ENCODE assay signal across 8 mouse cellular contexts in genomic region chr3:86224314-86224563, GRCm38 (mm10). TPM values are rescaled to one million over a fixed set of nuclear protein-coding genes. Genes with fewer than 3 reads are reported as not detected.
DNase-seq lines count a peak whose midpoint lies in the region; ATAC-seq and TF ChIP-seq lines count a peak whose summit lies in the region.

No protein-coding gene starts in this region.

- peak; percentile 74; the same call in 1 of the 2 replicates for ATAC-seq in heart, embryonic 11.5 days (replicated peaks; ENCODE audit: insufficient number of reproducible peaks, low FRiP score, low TSS enrichment)
- ATAC-seq in forebrain, embryonic 12.5 days (ENCODE audit: low FRiP score) = no peak
- no peak for ATAC-seq in liver, embryonic 14.5 days (ENCODE audit: insufficient read depth)

- H3K4me1 ChIP-seq in heart, embryonic 11.5 days (ENCODE audit: control insufficient read depth, insufficient read depth, low read length) = no peaks in the 10 kb centered on the region
- peaks cover 5% of the 10 kb centered on the region for H3K4me1 ChIP-seq in forebrain, embryonic 12.5 days
- peaks cover 0 to 6% of the 10 kb centered on the region in 2 experiments; a peak in 1 of 4 replicates for H3K4me1 ChIP-seq in liver, embryonic 14.5 days (replicated peaks; ENCODE audit: control insufficient read depth in 2 of 2, insufficient read depth in 2 of 2, low read length in 1 of 2)

- no peaks in the 10 kb centered on the region for H3K9me3 ChIP-seq in heart, embryonic 11.5 days (replicated peaks; ENCODE audit: control insufficient read depth, low read length)
- no peaks in the 10 kb centered on the region for H3K9me3 ChIP-seq in forebrain, embryonic 12.5 days
- H3K9me3 ChIP-seq in liver, embryonic 14.5 days (ENCODE audit: control insufficient read depth, low read length) = no peaks in the 10 kb centered on the region

- H3K36me3 ChIP-seq in heart, embryonic 11.5 days (ENCODE audit: control insufficient read depth, insufficient read depth, low read length) = no peaks in the 10 kb centered on the region
- H3K36me3 ChIP-seq in forebrain, embryonic 12.5 days (replicated peaks) = no peaks in the 10 kb centered on the region
- no peaks in the 10 kb centered on the region for H3K36me3 ChIP-seq in liver, embryonic 14.5 days (replicated peaks; ENCODE audit: control insufficient read depth, insufficient read depth, low read depth)

- WGBS in heart, embryonic 11.5 days (ENCODE audit: insufficient replicate concordance) = 1% methylated on average over 27 of the region's 28 CpGs
- 0% methylated on average over 17 of the region's 28 CpGs for WGBS in forebrain, embryonic 12.5 days
- 0% methylated on average over 22 of the region's 28 CpGs for WGBS in liver, embryonic 14.5 days (ENCODE audit: insufficient replicate concordance)

- H3K9ac ChIP-seq in heart, embryonic 11.5 days (ENCODE audit: low read depth, low read length) = peak overlapping the region; percentile 88
- H3K9ac ChIP-seq in forebrain, embryonic 12.5 days = peak overlapping the region; percentile 87
- peak overlapping the region; percentile 97 for H3K9ac ChIP-seq in liver, embryonic 14.5 days (replicated peaks)

- TF ChIP-seq CTCF in liver, embryonic 14.5 days (IDR thresholded peaks at IDR 0.05; ENCODE audit: low read depth) = 0 out of 2 replicates have a peak, but pooled peaks have one; percentile 6

- no peak for TF ChIP-seq EP300 in liver, embryonic 14.5 days (IDR thresholded peaks at IDR 0.05; ENCODE audit: low read depth)

- H3K4me2 ChIP-seq in heart, embryonic 11.5 days = peak overlapping the region; percentile 89
- peak overlapping the region; percentile 94 for H3K4me2 ChIP-seq in forebrain, embryonic 12.5 days
- peak overlapping the region; percentile 99 for H3K4me2 ChIP-seq in liver, embryonic 14.5 days (ENCODE audit: low read depth)

- H3K27me3 ChIP-seq in heart, embryonic 11.5 days (ENCODE audit: control insufficient read depth, insufficient read depth, low read length) = no peaks in the 10 kb centered on the region
- H3K27me3 ChIP-seq in forebrain, embryonic 12.5 days = peaks cover 3% of the 10 kb centered on the region; the same call in 1 of the 2 replicates
- no peaks in the 10 kb centered on the region for H3K27me3 ChIP-seq in liver, embryonic 14.5 days (ENCODE audit: control insufficient read depth, insufficient read depth, low read length)

- DNase-seq in heart, adult 18-20 months = no peak
- peak; percentile 84 for DNase-seq in 3134 (ENCODE audit: extremely low read depth, insufficient read length, low spot score)
- DNase-seq in liver, embryonic 14.5 days (ENCODE audit: low read depth in 3 of 3, low spot score in 3 of 3) = no peak
- no peak for DNase-seq in ovary, postnatal 10 days (ENCODE audit: low spot score)
- no peak for DNase-seq in thymus, postnatal 10 days (ENCODE audit: low spot score in 2 of 2)
- DNase-seq in thymus, postnatal 36 days = no peak

- H3K27ac ChIP-seq in heart, embryonic 11.5 days (ENCODE audit: low read depth, low read length) = peak overlapping the region; percentile 85
- H3K27ac ChIP-seq in forebrain, embryonic 12.5 days = peak overlapping the region; percentile 91
- H3K27ac ChIP-seq in liver, embryonic 14.5 days = peak overlapping the region; percentile 84

- H3K4me3 ChIP-seq in heart, embryonic 11.5 days (ENCODE audit: low read depth, low read length) = peak overlapping the region; percentile 93
- peak overlapping the region; percentile 86 for H3K4me3 ChIP-seq in forebrain, embryonic 12.5 days (replicated peaks)
- H3K4me3 ChIP-seq in liver, embryonic 14.5 days (ENCODE audit: insufficient read depth in 1 of 2, low read depth in 2 of 2, low read length in 2 of 2) = peak overlapping the region; percentile 90 to 93

RNA-seq across cellular contexts. Expression of gene Lrba, which starts 0.2 kb away (rescaled TPM):
- 3.7 and 4.1 TPM in 2 replicates for polyA plus RNA-seq in heart, embryonic 11.5 days (2014; fragmentation: Nextera tagmentation; extraction: Ambion mirVana)
- 10 to 100 TPM; 25.0 to 26.2 TPM for total RNA-seq in heart, adult 18-20 months (2021)
- 4.2 and 4.4 TPM in 2 replicates for polyA plus RNA-seq in forebrain, embryonic 12.5 days (2016; fragmentation: Nextera tagmentation; extraction: Ambion mirVana)
- polyA plus RNA-seq in liver, embryonic 14.5 days (2012; rRNA removed) = 3.9 and 4.4 TPM in 2 replicates
- polyA plus RNA-seq in liver, embryonic 14.5 days (2014; fragmentation: Nextera tagmentation; extraction: Ambion mirVana) = 3.7 and 4.9 TPM in 2 replicates
